Mouse (Mus musculus) thymus, postnatal 10 days (tissue): Measurements from ENCODE around the gene Plcd3.

ENCODE experiments used
- DNase-seq, 2 experiments: peaks; one replicate each; pipeline ENCODE4 v3.0.0; 2021; ENCODE audit warnings: low spot score in 2 of 2

Gene Plcd3

GRCm38 (mm10) chr11:103020713-103021335 is 80.6 kb downstream of the Plcd3 start:
- no peak for DNase-seq
